Mouse (Mus musculus): ENCODE data around the gene Acyp2. TPM values are rescaled to one million over a fixed set of nuclear protein-coding genes. Genes with fewer than 3 reads are reported as not detected.

Gene Acyp2
- total and polyA plus RNA-seq, 3 experiments: 7.9 to 29.0 TPM; not detected in 1

DNA sequence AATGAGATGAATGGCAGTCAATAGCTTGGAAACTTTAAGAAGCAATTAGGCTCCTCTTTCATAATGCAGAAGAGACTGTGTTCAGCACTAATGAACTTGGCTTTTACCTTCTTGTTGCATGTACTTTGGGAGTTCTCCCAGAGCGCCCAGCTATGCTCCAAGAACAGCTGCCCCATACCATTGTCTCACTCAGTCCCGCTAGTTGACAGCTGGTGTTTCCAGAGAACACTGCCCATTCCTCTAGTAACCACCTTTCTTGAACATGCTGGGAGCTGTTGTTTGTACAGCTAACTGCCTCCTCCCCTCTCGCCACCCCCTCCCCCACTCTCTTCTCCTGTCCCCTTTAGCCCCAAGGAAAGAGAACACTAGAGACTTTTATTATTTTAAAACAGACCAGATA lies 52.1 kb downstream of the Acyp2 start:
- Histone ChIP-seq H3K4me1 (ENCODE audit: control insufficient read depth in 1 of 2, insufficient read depth in 2 of 2, low read length in 2 of 2) (no peaks in the 10 kb centered on the region), H3K36me3 (ENCODE audit: control insufficient read depth in 1 of 2, insufficient read depth in 2 of 2, low read length in 2 of 2) (no peaks in the 10 kb centered on the region), H3K79me2 (ENCODE audit: control insufficient read depth, insufficient read depth, low read length, poor library complexity) (no peaks in the 10 kb centered on the region), H3K9ac (ENCODE audit: control insufficient read depth, low read depth, low read length, poor library complexity, severe bottlenecking) (no peak overlapping the region), H3K4me3 (ENCODE audit: control insufficient read depth in 1 of 2, insufficient read depth in 1 of 2, low read depth in 2 of 2, low read length in 2 of 2) (no peak overlapping the region), H3K9me3 (replicated peaks; ENCODE audit: insufficient read depth, low read length) (no peaks in the 10 kb centered on the region), H3K27me3 (ENCODE audit: control insufficient read depth in 1 of 2, insufficient read depth in 2 of 2, low read length in 2 of 2) (no peaks in the 10 kb centered on the region), H3K27ac (ENCODE audit: control insufficient read depth, low read depth, low read length) (no peak overlapping the region)
- TF ChIP-seq GATA1 (IDR thresholded peaks at IDR 0.05; ENCODE audit: low read depth, low read length): no peak
- no peak for TF ChIP-seq POLR2A (IDR thresholded peaks at IDR 0.05; ENCODE audit: control insufficient read depth in 1 of 2, insufficient read depth in 1 of 2, low read depth in 1 of 2, low read length in 2 of 2, poor library complexity in 1 of 2)
- TF ChIP-seq MAFK (IDR thresholded peaks at IDR 0.05; ENCODE audit: borderline replicate concordance, low read depth, low read length): no peak
- TF ChIP-seq MEF2A (IDR thresholded peaks at IDR 0.05; ENCODE audit: extremely low read depth, insufficient replicate concordance, low read depth, low read length, poor library complexity, severe bottlenecking): no peak
- no peak for TF ChIP-seq RAD21 (IDR thresholded peaks at IDR 0.05; ENCODE audit: low read depth, low read length)
- no peak for TF ChIP-seq MXI1 (IDR thresholded peaks at IDR 0.05; ENCODE audit: low read depth, low read length)
- TF ChIP-seq TAL1 (IDR thresholded peaks at IDR 0.05; ENCODE audit: low read length): no peak
- no peak for TF ChIP-seq ZC3H11A (IDR thresholded peaks at IDR 0.05; ENCODE audit: low read depth, low read length)
- TF ChIP-seq USF1 (IDR thresholded peaks at IDR 0.05; ENCODE audit: low read depth, low read length): no peak
- TF ChIP-seq ETS1 (IDR thresholded peaks at IDR 0.05; ENCODE audit: low read depth, low read length): no peak
- TF ChIP-seq KAT2A (conservative IDR thresholded peaks at IDR 0.05; ENCODE audit: low read depth, low read length): no peak
- TF ChIP-seq ELF1 (IDR thresholded peaks at IDR 0.05; ENCODE audit: low read depth, low read length): no peak
- TF ChIP-seq CHD2 (IDR thresholded peaks at IDR 0.05; ENCODE audit: low read length): no peak
- no peak for TF ChIP-seq MAZ (IDR thresholded peaks at IDR 0.05; ENCODE audit: low read depth, low read length)
- TF ChIP-seq GABPA (IDR thresholded peaks at IDR 0.05; ENCODE audit: low read depth, low read length): no peak
- no peak for TF ChIP-seq USF2 (IDR thresholded peaks at IDR 0.05; ENCODE audit: borderline replicate concordance in 1 of 2, insufficient read depth in 1 of 2, low read depth in 1 of 2, low read length in 2 of 2)
- TF ChIP-seq TCF12 (IDR thresholded peaks at IDR 0.05; ENCODE audit: low read depth, low read length): no peak
- TF ChIP-seq MYB (IDR thresholded peaks at IDR 0.05; ENCODE audit: low read depth, low read length): no peak
- TF ChIP-seq E2F4 (IDR thresholded peaks at IDR 0.05; ENCODE audit: borderline replicate concordance, low read depth, low read length): no peak
- TF ChIP-seq POLR2AphosphoS5 (IDR thresholded peaks at IDR 0.05; ENCODE audit: borderline replicate concordance, low read depth, low read length): no peak
- no peak for DNase-seq (ENCODE audit: low read depth, low spot score)

GRCm38 (mm10) chr11:30580008-30580407 lies 69.4 kb downstream of the Acyp2 start:
- H3K36me3 ChIP-seq (ENCODE audit: control insufficient read depth in 1 of 2, insufficient read depth in 2 of 2, low read length in 2 of 2): no peaks in the 10 kb centered on the region
- TF ChIP-seq ZNF384 (IDR thresholded peaks at IDR 0.05; ENCODE audit: low read depth, low read length): peak; percentile 40; the same call in 1 of the 2 replicates
- TF ChIP-seq TBP (IDR thresholded peaks at IDR 0.05; ENCODE audit: low read depth, low read length): no peak
- H3K79me2 ChIP-seq (ENCODE audit: control insufficient read depth, insufficient read depth, low read length, poor library complexity): no peaks in the 10 kb centered on the region; the same call in 1 of the 2 replicates
- no peaks in the 10 kb centered on the region for H3K27me3 ChIP-seq (ENCODE audit: control insufficient read depth in 1 of 2, insufficient read depth in 2 of 2, low read length in 2 of 2)
- no peak overlapping the region for H3K9ac ChIP-seq (ENCODE audit: control insufficient read depth, low read depth, low read length, poor library complexity, severe bottlenecking)
- H3K4me3 ChIP-seq (ENCODE audit: control insufficient read depth in 1 of 2, insufficient read depth in 1 of 2, low read depth in 2 of 2, low read length in 2 of 2): no peak overlapping the region
- peak; percentile 23 for DNase-seq (ENCODE audit: low read depth, low spot score)
- no peaks in the 10 kb centered on the region for H3K9me3 ChIP-seq (replicated peaks; ENCODE audit: insufficient read depth, low read length)
- no peak overlapping the region for H3K27ac ChIP-seq (ENCODE audit: control insufficient read depth, low read depth, low read length)
- H3K4me1 ChIP-seq (ENCODE audit: control insufficient read depth in 1 of 2, insufficient read depth in 2 of 2, low read length in 2 of 2): peaks cover 0 to 5% of the 10 kb centered on the region in 2 experiments; a peak in 1 of 4 replicates

Measured in MEL (cell line).